Mouse (Mus musculus) heart, embryonic 14.5 days (tissue): ENCODE data around the gene Klrb1b. TPM values are rescaled to one million over a fixed set of nuclear protein-coding genes. Genes with fewer than 3 reads are reported as not detected.

Source experiments
- ATAC-seq: fragments of 200-750 bp; cut with Nextera tagmentation; 2 replicates; pipeline ENCODE4 v1.8.0; 2017; ENCODE audit warnings: low read depth, moderate TSS enrichment; ENCODE audit not compliant: insufficient number of reproducible peaks, insufficient read depth, low FRiP score
- H3K27ac ChIP-seq, 2 experiments: fragments of 200-500 bp in 1 of 2; fragments of 300-500 bp in 1 of 2; sonication (generic) in 1 of 2; replicated peaks in 1 of 2; 2 replicates each; pipeline ENCODE4 v1.5.1; 2012 to 2014; ENCODE audit warnings: low read depth in 2 of 2, low read length in 2 of 2, control low read depth in 1 of 2, mild to moderate bottlenecking in 1 of 2, mixed read lengths in 1 of 2; ENCODE audit not compliant: control insufficient read depth in 1 of 2, insufficient read depth in 1 of 2
- H3K27me3 ChIP-seq: fragments of 300-500 bp; sonication (generic); 2 replicates; pipeline ENCODE4 v1.6.1; 2014; ENCODE audit warnings: mild to moderate bottlenecking, low read length, control low read depth; ENCODE audit not compliant: control insufficient read depth, insufficient read depth
- H3K36me3 ChIP-seq: fragments of 300-500 bp; sonication (generic); 2 replicates; pipeline ENCODE4 v1.6.1; 2014; ENCODE audit warnings: mild to moderate bottlenecking, control low read depth, low read length, mixed read lengths; ENCODE audit not compliant: control insufficient read depth, insufficient read depth
- H3K4me1 ChIP-seq, 2 experiments: fragments of 200-500 bp in 1 of 2; fragments of 300-500 bp in 1 of 2; sonication (generic) in 1 of 2; 2 replicates each; pipeline ENCODE4 v1.6.1; 2012 to 2014; ENCODE audit warnings: low read length in 2 of 2, control low read depth in 1 of 2, mixed read lengths in 1 of 2; ENCODE audit not compliant: control insufficient read depth in 2 of 2, insufficient read depth in 2 of 2
- H3K4me2 ChIP-seq: fragments of 300-500 bp; sonication (generic); 2 replicates; pipeline ENCODE4 v1.6.1; 2014; ENCODE audit warnings: mild to moderate bottlenecking, low read length
- H3K4me3 ChIP-seq, 2 experiments: fragments of 200-500 bp in 1 of 2; fragments of 300-500 bp in 1 of 2; sonication (generic) in 1 of 2; 2 replicates each; pipeline ENCODE4 v1.5.1; 2012 to 2014; ENCODE audit warnings: low read length in 2 of 2, mild to moderate bottlenecking in 2 of 2, control low read depth in 1 of 2, low read depth in 1 of 2, moderate library complexity in 1 of 2; ENCODE audit not compliant: control insufficient read depth in 1 of 2, insufficient read depth in 1 of 2
- H3K9ac ChIP-seq: fragments of 300-500 bp; sonication (generic); 2 replicates; pipeline ENCODE4 v1.6.1; 2014; ENCODE audit warnings: mild to moderate bottlenecking, low read length
- H3K9me3 ChIP-seq: fragments of 300-500 bp; sonication (generic); 2 replicates; pipeline ENCODE4 v1.6.1; 2016; ENCODE audit warnings: low read length, control low read depth; ENCODE audit not compliant: control insufficient read depth
- WGBS: fragments of 180-500 bp; shearing (Covaris S2); extraction: QIAGEN DNeasy Blood & Tissue Kit; methylation state at CpG from one replicate; pipeline ENCODE4 v1.1.7; 2014; 5-methylcytosine and 5-hydroxymethylcytosine counted together
- polyA plus RNA-seq: library from polyadenylated mRNA; unstranded; fragments of >200 nt; fragmentation: Nextera tagmentation; extraction: Ambion mirVana; gene quantifications from 2 replicates; pipeline ENCODE4 v1.2.1, GENCODE M21; 2014

Klrb1b gene
- polyA plus RNA-seq, 1 experiment from 2014 or later: not detected

DNA sequence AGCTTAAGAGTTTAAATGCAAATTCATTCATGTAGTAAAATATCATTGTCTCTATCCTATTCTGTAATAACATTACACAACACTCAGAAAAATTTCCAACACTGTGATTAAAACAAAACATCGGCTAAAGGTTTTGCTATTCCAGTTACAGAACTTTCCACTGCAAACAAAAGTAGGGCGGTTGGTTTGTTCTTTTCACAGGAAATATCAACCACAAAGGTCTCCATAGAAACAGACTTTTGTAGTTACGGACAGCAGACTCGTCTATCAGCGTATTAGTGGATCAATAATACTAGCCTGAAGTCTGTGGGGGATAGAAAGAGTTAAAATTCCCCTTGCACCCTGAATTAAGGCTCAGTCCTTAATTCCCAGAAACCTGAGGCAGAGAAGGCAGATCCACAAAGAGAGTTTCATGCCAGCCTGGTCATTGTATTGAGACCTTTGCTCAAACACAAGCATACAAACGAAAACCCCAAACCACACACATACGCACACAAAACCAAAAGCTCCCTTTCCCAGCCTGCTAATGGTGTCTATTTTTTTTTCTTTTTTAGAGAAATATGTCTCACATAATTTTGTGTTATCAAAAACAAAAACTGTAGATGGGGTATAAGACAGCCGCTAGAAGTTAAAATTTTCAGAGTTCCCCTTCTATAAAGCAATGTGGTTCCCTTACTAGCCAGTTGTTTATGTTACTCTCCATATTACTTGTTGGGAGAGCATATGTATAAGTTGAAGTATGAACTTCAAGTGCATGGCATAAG, 10.2 kb upstream of the Klrb1b start:
- Histone ChIP-seq H3K36me3 (no peaks in the 10 kb centered on the region), H3K9ac (no peak overlapping the region), H3K4me2 (no peak overlapping the region), H3K4me1 (peaks cover 0 to 3% of the 10 kb centered on the region in 2 experiments; a peak in 1 of 4 replicates), H3K4me3 (no peak overlapping the region), H3K9me3 (no peaks in the 10 kb centered on the region), H3K27ac (no peak overlapping the region), H3K27me3 (no peaks in the 10 kb centered on the region)
- ATAC-seq: no peak
- WGBS: 78% methylated on average over 8 of the region's 8 CpGs

DNA sequence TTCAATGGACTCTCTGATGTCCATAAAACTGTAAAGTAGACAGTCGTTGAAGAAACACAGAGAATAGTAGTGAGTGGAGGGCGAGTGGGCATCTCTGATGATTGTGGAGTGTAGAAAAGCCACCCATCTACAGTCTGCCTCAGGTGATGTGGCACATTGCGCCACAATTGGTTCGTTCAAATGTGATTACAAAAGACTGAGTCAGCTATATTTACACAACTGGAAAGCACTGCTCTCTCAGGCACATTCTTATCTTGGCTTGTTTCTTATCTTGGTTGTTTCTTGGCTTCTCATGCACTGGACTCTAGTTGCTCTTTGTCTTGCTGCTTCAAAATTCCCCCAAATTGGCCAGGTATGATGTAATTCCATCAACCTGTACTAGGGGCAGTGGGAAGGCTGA, 9.4 kb upstream of the Klrb1b start:
- Histone ChIP-seq H3K27me3 (no peaks in the 10 kb centered on the region), H3K36me3 (no peaks in the 10 kb centered on the region), H3K9me3 (no peaks in the 10 kb centered on the region), H3K27ac (no peak overlapping the region), H3K4me2 (no peak overlapping the region), H3K4me3 (no peak overlapping the region), H3K4me1 (peaks cover 0 to 3% of the 10 kb centered on the region in 2 experiments; a peak in 1 of 4 replicates), H3K9ac (no peak overlapping the region)
- 57% methylated on average over 4 of the region's 4 CpGs for WGBS
- ATAC-seq: no peak

DNA sequence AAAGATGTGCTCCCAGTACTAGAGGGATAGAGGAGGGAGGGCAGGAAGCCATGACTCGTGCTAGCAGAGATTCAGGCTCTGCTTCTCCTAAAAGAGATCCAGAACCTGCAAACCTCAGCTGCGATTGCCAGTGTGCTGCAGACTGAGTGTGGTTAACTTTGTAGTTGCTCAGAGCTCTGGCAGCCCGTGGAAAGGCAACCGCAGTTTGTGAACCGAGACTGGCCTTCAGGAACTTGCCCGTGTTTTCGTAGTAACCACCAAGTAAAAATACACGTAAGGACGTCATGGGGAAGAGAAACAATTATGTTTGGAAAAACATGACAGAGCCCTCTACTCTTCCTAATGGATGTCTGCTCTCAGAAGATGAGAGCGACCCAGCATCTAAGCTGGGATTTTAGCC, 6.9 kb upstream of the Klrb1b start:
- H3K36me3 ChIP-seq: no peaks in the 10 kb centered on the region
- H3K4me1 ChIP-seq: 0 out of 4 replicates have a peak, but pooled peaks cover 0 to 3% of the 10 kb centered on the region in 2 experiments
- H3K4me2 ChIP-seq: no peak overlapping the region
- no peak overlapping the region for H3K9ac ChIP-seq
- ATAC-seq: no peak
- no peak overlapping the region for H3K4me3 ChIP-seq
- H3K27ac ChIP-seq: no peak overlapping the region
- no peaks in the 10 kb centered on the region for H3K9me3 ChIP-seq
- WGBS: 76% methylated on average over 10 of the region's 10 CpGs
- no peaks in the 10 kb centered on the region for H3K27me3 ChIP-seq

DNA sequence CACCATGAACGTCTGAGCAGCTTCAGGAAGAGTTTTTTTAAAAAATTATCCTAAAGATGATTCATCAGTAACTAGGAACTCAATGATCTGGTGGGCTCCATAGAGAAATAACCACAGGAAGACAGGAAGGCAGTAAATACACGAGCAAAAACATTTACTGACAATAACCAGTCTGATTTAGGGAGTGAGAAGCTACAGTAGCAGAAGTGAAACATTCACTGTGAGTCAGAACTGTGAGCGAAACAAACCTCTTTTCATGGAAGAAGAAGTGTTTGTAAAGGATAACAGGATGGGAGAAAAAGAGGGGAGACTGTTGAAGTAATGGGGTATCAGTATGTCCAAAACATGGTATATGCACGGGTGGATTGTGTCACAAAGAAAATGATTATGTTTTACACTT, 3.7 kb upstream of the Klrb1b start:
- ATAC-seq: no peak
- H3K4me1 ChIP-seq: no peaks in the 10 kb centered on the region
- H3K27ac ChIP-seq: no peak overlapping the region
- H3K27me3 ChIP-seq: no peaks in the 10 kb centered on the region
- no peaks in the 10 kb centered on the region for H3K9me3 ChIP-seq
- H3K4me2 ChIP-seq: no peak overlapping the region
- no peaks in the 10 kb centered on the region for H3K36me3 ChIP-seq
- H3K4me3 ChIP-seq: no peak overlapping the region
- H3K9ac ChIP-seq: no peak overlapping the region
- WGBS: 58% methylated on average over 4 of the region's 4 CpGs

DNA sequence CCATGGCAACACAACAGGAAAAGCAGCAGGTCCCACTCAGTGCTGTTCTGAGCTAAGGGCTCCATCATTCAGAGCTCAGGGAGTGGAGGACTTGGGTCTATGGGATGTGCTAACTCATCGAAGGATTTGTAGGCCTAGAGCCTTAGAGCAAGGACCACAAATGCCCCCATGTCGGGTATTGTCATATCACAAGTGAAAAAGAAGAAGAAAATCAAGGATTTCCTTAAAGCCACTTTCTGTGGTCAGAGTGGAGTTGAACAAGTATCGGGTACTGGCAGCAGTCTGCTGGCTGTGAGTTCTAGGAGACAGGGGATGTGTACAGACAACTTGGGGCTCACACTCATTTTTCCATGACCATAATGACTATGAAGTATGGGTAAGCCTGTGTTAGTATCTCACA, 650 bp upstream of the Klrb1b start:
- WGBS: 67% methylated on average over 3 of the region's 3 CpGs
- no peak overlapping the region for H3K4me2 ChIP-seq
- H3K27me3 ChIP-seq: no peaks in the 10 kb centered on the region
- H3K27ac ChIP-seq: no peak overlapping the region
- no peak overlapping the region for H3K9ac ChIP-seq
- no peaks in the 10 kb centered on the region for H3K9me3 ChIP-seq
- no peaks in the 10 kb centered on the region for H3K4me1 ChIP-seq
- H3K4me3 ChIP-seq: no peak overlapping the region
- H3K36me3 ChIP-seq: no peaks in the 10 kb centered on the region
- no peak for ATAC-seq

DNA sequence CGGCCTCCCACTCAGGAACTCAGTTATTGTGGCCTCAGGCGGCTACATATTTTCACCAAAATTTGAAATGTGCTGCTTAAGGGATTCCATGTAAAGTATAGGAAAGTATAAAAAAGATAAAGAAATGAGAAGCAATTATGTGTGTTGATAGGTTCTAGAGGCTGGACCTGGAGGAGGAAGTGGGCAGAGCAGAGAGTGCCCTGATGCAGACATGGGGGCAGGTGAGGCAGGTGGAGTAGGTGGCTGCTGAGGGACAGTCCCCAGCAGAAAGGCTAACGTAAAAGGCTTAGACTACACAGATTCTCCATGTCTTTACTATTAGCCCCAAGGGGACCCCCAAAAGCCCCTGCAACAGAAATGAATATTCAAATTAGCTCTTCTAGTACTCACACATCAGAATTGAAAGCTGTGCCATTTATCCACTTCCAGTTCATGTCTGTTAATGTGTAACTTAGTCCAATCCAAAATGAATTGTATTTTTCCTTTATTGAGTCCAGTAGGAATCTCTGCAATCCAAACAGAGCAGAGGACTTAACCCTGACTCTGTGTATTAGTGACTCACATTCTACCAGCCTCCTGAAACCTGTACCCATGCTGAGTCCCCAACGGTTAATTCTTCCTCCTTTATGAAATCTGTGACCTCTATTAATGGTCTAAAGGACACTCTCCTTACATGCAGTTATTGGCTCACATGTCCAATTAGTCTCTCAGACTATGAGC, 7.9 kb downstream of the Klrb1b start:
- H3K27me3 ChIP-seq: no peaks in the 10 kb centered on the region
- H3K9ac ChIP-seq: no peak overlapping the region
- no peaks in the 10 kb centered on the region for H3K4me1 ChIP-seq
- no peak overlapping the region for H3K4me3 ChIP-seq
- no peak overlapping the region for H3K27ac ChIP-seq
- H3K9me3 ChIP-seq: no peaks in the 10 kb centered on the region
- no peaks in the 10 kb centered on the region for H3K36me3 ChIP-seq
- H3K4me2 ChIP-seq: no peak overlapping the region
- ATAC-seq: no peak
- whole genome bisulfite sequencing: 78% methylated on average over 4 of the region's 4 CpGs

DNA sequence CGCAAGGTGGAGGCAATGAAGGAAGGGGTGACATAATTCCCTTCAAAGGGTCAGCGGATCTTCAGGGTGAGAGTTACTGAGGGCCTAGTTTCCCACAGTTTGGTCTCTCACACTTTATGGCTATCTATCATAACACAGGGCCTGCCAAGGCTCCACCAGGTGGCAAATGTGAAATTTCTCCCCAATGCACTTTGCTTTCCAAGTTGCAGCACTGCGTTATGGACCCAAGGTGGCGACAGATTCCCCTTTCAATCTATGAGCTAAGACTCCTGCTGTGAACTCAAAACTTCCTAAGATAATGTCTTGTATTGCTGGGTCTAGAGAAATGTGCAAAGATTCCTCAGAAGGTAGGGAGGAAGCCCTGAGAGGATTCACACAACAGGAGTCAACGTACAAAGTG, 17.6 kb downstream of the Klrb1b start:
- Histone ChIP-seq H3K4me2 (no peak overlapping the region), H3K4me1 (no peaks in the 10 kb centered on the region), H3K4me3 (no peak overlapping the region), H3K36me3 (no peaks in the 10 kb centered on the region), H3K27ac (no peak overlapping the region), H3K27me3 (no peaks in the 10 kb centered on the region), H3K9ac (no peak overlapping the region), H3K9me3 (no peaks in the 10 kb centered on the region)
- ATAC-seq: no peak
- 87% methylated on average over 5 of the region's 5 CpGs for WGBS
